Mouse (Mus musculus) left cerebral cortex, postnatal 10 days (tissue): ENCODE data around the gene Lhfpl5. TPM values are rescaled to one million over a fixed set of nuclear protein-coding genes. Genes with fewer than 3 reads are reported as not detected.
A peak's percentile ranks its signal among the peaks of the same experiment; 100 is the strongest.
"Not testable (repeated sequence)": the region's sequence is repeated elsewhere in the genome, so short reads cannot be mapped to it uniquely, and the experiment has no call there.

Source experiments
- DNase-seq, 2 experiments: peaks; one replicate each; pipeline ENCODE4 v3.0.0; 2021 to 2022; ENCODE audit warnings: low spot score in 2 of 2, mixed read lengths in 1 of 2; ENCODE audit errors: extremely low spot score in 1 of 2
- intact Hi-C: fragments of 180-260 bp; cut with DNase I; formaldehyde crosslinking; loops from one replicate; pipeline ENCODE4 v1.15.1; 2025
- total RNA-seq, 2 experiments: library from RNA; stranded (reverse); gene quantifications; 2 replicates each; pipeline ENCODE4 v1.2.3; 2021

Lhfpl5 gene
- 1 to 10 TPM; 4.3 to 5.1 TPM for total RNA-seq

DNA sequence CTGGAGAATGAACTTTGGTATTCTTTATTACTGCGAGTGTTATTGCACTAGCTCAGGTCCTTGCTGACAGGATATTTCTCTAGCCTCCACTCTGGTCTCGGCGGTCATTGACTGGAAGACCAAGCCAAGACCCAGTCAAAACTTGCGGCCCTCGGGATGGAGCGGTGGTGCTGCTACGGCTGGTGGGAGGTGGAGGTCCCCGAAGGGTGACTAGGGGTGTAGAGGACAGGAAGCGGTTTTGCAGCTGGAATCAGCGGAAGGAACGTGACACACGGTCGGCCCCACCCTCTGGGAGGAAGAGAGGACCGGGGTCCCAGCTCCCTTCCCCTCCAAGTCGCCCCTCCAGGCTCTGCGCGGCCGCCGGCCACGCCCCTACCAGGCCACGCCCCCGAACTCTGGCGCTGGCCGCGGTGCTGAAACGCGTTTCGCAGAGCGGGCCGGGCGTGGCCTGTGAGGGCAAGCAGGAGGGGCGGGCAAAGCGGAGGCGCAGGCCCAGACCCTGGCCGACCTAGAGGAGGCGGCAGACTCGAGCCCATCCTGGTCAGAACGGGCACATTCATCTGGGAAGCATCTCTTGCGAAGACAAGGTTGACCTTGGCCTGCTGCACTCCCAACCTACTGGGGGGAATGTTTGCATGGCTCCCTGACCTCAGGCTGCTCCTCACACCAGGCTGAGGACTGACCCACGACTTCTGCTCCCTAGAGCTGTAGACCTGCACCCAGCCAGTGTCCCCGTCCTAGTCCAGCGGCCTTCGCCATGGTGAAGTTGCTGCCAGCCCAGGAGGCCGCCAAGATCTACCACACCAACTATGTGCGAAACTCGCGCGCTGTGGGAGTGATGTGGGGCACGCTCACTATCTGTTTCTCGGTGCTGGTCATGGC, at the start of gene Lhfpl5:
Gene Lhfpl5, plus strand, starts transcription at position 398 of the 882 bp plus-strand sequence.
- intact Hi-C loops, result no loop called here
- DNase-seq, result peak in 1 of 2 experiments; percentile 64

DNA sequence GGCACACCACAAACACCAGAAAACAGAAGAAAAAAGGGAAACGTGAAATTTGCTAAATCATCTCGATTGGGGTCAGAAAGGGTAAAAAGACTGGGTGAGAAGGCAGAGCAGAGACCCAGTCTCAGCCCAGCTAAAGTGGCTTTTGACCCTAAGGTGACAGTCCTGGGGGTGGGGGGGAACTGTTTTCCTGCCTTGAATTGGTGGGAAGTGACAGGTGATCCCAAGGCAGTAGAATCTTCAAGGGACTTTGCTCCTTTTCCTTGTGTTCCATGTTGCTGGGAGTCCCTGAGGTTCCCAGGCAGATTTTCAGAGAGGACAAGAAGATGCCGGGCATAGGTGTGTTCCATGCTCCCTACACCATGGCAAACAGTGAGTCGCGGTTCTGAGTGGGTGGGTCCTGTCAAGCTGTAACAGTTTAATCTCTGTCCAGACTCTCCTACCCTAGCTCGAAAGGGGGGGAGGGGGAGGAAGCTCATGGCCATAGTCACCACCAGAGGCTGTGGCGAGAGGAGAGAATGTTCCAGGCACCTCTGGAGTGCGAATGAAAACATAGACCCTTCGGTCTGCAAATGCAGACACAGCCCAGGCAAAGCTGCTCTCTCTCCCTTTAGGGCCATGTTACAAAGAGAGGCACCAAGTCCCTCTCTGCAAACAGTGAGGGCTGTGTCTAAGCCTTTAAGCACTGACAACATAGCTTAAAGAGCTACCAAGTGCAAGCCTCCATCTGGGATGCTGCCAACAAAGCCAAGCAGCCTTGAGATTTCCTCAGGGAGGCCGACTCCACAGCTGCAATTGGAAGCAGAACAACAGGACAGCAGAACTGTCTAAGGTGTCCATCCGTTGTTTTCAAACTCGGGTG, 48.0 kb upstream of the Lhfpl5 start:
- intact Hi-C loops, result loop anchor here (2.0 to 10.0 kb wide), 3 partner anchors 121 to 303 kb away; no protein-coding TSS in a partner anchor
- peak in 1 of 2 experiments; percentile 64 for DNase-seq

DNA sequence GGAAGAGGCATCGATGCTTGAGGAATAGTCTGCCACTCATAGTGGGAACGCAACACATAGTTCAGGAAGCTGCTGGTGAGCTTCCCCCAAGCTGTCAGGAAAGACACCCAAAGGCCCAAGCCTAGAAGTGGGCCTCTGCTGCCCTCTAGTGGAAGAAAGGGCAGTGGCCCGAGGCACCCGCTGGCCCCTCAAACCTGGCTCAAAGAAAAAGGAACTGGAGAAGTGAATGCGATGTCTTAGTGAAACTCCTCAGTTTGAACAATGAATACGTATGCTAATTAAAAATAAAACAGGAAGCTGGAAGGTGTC, 47.4 kb upstream of the Lhfpl5 start:
- intact Hi-C loops, result loop anchor here (2.0 to 10.0 kb wide), 3 partner anchors 121 to 303 kb away; no protein-coding TSS in a partner anchor
- DNase-seq, result peak; percentile 83

DNA sequence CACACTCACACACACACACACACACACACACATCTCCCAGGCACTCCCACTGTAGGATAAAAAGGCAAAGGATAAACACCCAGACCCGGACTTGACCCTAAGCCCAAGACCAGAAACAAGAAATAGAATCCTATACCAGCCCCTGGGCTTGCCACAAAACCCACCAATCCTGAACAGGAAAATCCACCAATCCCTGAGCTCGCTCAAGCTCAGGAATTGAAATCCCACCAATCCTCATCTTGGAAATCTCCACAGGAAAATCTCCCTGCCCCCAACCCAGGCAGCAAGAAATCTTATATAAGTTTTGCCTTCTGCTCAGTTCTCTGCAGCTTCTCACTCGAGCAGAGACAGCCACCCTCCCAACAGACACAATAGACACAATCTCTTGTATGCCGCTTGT, 46.3 kb upstream of the Lhfpl5 start:
- no peak for DNase-seq
- intact Hi-C loops, result loop anchor here (2.0 to 10.0 kb wide), 3 partner anchors 122 to 304 kb away; no protein-coding TSS in a partner anchor

- no peak for DNase-seq
- intact Hi-C loops, result no loop called here
Measured at GRCm38 (mm10) chr17:28530506-28530905, 44.9 kb upstream of the Lhfpl5 start, which contains the start of gene Armc12. Gene Armc12 (plus strand): TSS chr17:28530806.

DNA sequence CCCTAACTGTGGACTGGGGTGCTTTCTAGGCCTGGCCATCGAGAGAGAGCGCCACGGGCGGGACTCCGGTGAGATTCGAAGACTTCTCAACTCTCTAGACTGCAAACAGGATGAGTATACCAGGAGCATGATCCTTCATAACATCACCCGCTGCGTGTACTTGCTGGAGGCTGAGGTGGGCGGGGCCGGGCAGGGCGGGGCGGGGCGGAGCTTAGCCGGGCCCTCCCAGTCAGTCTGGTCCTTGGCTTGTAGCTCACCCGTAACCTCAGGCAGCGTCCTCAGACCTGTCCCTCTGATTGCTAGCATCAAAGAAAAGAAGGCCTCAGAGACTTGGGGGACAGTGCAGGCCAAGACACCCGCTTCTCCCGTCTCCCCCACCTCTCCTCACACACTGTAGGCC, 43.5 kb upstream of the Lhfpl5 start:
- intact Hi-C loops, result no loop called here

DNA sequence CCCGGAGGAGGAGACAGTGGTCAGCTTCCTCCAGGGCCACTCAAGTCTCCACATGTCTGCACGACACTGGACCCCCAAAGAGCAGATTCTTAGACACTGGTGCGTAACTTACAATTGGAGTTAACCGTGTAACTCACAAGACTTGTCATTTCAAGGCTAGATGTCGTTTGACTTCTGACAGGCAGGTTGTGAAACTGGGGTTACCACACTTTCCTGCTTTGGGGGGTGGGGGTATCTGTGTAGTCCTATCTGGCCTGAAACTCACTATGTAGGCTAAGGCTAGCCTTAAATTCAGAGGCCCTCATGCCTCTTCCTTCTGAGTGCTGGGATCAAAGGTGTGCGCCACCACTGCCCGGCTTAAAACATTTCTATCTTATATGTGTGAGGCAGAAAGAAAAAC, 42.9 kb upstream of the Lhfpl5 start:
- no peak for DNase-seq
- intact Hi-C loops, result no loop called here

More for the DNA sequence above, 43.5 kb upstream of the Lhfpl5 start:
- DNase-seq, result no peak

DNA sequence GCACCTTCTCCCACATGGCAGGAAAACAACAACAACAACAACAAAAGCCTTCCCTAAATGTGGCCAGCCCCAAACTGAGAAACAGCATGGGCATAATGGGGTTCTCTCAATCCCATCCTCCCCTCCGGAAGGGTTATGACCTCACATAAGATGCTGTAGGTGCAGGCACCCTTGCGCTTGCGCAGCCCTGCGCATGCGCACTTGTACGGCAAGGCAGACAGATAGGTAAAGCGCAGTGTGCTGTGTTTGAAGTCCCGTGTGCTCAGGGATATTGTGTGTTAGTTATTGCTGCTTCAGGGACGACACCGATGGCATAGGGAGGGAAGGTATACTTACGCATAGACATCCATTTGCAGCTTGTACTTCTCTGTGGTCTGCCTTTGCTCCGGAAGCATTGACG, 42.1 kb upstream of the Lhfpl5 start:
- no peak for DNase-seq
- intact Hi-C loops, result no loop called here

DNA sequence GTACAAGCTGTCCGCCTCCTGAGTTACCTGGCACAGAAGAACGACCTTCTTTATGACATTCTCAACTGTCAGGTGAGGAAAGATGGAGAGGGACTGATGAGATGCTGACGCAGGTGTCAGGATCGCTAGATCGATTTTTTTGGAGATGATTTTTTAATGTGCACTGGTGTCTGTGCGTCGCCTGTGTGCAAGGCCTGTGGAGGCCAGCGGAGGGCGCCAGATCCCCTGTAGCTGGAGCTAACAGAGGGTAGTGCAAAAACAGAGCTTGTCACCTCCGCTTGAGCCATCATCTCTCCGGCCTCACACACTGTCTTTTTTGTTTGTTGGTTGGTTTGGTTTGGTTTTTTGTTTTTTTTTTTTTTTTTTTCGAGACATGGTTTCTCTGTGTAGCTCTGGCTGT, 37.6 kb upstream of the Lhfpl5 start:
- intact Hi-C loops, result no loop called here
- DNase-seq, result no peak

GRCm38 (mm10) chr17:28546925-28547324, 28.5 kb upstream of the Lhfpl5 start:
- no peak for DNase-seq
- intact Hi-C loops, result no loop called here

- intact Hi-C loops, result no loop called here
- no peak for DNase-seq
Measured at GRCm38 (mm10) chr17:28548550-28548949, 26.9 kb upstream of the Lhfpl5 start.

DNA sequence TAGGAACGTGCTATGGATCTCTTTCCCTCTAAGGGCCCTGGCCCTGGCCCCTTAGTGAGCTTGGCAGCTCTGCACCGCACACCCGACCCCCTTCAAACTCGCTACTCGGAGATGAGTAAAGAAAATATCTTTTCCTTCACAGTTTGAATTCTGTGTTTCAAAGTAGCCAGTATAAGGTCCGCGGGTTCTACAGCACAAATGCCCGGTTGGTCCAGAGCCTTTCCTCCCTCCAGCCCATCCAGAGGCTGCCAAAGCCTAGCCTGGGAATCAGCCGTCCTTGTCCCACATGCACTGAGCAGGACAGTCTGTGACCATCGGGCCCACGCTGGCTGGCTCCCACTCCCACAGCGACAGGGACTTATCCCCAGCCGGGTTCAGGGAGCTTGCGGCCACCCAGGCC, 26.3 kb upstream of the Lhfpl5 start, which contains the start of gene Clpsl2:
Gene Clpsl2, plus strand, starts transcription at position 301 of the 400 bp plus-strand sequence.
- intact Hi-C loops, result no loop called here
- no peak for DNase-seq

DNA sequence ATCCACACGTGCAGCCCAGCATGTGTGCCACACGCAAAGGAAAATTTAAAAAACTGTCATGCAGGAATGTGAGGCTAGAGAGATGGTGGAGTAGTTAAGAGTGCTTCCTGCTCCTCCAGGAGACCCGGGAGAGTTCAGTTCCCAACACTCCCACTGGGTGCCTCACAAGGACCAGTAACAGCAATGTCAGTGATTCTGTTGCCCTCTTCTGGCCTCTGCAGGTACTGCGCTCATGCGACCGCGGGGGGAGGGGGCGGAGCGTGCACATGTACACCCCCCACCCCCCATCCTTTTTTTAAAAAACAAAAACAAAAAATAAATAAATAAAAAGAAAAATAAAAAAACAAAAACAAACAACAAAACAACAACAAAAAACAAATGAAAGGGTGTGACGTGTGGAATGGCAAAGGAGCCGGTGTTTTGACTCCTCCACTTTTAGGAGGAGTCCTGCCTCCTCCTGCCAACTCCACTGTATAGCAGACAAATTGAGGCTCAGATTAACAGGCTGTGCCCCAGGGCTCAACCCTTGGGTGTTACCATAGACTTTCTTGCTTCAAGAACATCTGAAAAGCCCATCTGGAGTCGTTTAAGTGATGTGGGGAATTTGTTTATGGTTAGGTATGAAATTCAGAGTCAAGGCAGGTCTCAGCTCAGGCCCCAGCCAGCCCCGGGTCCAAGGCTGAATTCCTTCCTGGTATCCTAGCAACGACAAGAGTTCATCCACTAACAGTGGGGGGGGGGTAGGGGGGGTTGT, 22.2 kb upstream of the Lhfpl5 start:
- intact Hi-C loops, result no loop called here

GRCm38 (mm10) chr17:28554021-28554420, 21.4 kb upstream of the Lhfpl5 start:
- intact Hi-C loops, DNase-seq: not testable (repeated sequence)

More for the DNA sequence above, 22.2 kb upstream of the Lhfpl5 start:
- DNase-seq, result peak; percentile 24 to 78

DNA sequence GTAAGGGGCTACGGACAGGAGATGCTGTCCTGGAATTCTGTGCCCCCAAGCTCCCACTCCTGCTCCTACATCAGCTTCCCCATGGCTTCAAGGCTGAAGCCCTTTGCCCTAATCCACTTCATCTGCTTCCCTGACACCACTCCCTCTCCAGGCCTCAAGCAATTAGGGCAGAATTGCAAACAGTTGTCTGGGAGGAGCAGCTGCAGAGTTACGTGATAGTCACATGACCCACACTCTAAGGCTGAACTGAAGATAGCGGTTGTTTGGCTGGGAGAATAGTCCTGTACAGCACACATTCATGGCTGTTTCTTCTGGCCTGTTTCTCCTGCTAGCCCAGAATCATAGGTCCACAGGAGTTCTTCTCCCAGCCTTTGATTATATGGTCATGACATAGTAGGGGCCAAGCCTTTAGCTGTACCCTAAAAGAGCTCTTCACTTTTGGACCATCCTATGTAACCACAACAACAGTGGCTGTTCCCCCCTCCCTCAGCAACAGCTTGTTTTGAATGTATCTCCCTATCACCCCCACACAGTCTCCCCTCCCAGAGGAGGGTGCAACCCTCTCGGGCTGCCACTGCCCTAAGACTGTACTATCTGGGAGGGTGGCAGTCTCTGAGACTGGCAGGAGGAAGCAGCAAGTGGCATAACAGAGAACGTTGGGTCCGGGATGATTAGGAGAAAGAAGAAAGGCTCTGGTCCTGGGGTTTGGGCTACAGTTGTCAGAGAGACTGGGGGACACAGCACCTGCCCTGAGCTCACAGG, 18.6 kb upstream of the Lhfpl5 start:
- DNase-seq, result no peak
- intact Hi-C loops, result no loop called here

DNA sequence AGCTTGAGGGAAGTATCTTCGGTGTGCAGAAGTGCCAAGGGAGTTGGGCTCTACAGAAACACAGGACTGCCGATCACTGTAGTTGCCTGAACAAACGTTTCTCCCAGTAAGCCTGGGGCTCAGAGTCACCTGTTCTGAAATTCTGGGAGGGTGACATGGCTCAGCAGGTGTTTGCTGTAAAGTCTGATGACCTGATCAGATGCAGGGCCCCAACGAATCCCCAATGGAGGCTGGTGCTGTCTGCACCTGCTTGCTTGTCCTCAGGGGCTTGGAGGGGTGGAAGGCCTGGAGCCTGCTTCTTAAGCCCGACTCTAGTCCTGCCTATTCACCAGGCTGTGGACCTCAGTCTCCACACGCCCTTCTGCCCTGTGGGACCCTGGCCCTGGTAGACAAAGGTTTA, 17.7 kb upstream of the Lhfpl5 start:
- DNase-seq, result no peak
- intact Hi-C loops, result no loop called here

DNA sequence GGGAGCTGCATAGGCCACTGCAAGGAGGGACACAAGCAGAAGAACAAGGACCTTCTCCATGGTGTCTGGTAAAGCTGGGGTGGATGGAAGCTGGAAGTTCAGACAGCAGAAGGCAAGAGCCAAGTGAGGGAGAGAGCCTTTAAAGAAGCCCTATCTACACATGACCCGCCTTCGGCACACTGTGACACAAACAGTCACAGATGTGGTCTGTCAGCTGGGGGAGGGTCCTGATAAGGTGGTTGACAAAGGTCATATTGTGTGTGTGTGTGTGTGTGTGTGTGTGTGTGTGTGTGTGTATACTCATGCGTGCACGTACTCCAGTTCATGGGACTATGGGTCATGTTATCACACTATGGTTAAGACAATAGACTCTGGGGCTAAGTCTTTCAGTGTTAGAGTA, 14.8 kb upstream of the Lhfpl5 start, which contains the start of gene Clps:
Gene Clps, minus strand, starts transcription at position 169 of the 400 bp plus-strand sequence.
- intact Hi-C loops, result no loop called here
- DNase-seq, result no peak

- no peak for DNase-seq
Measured at GRCm38 (mm10) chr17:28561613-28562012, 13.8 kb upstream of the Lhfpl5 start.

More at GRCm38 (mm10) chr17:28561613-28562012, 13.8 kb upstream of the Lhfpl5 start:
- intact Hi-C loops, result no loop called here
